Mouse (Mus musculus): Measurements from ENCODE around the gene Mapk14. TPM values are rescaled to one million over a fixed set of nuclear protein-coding genes. Genes with fewer than 3 reads are reported as not detected.

Gene Mapk14
- total and polyA plus RNA-seq, 2 experiments from 2014 or later = 19.0 to 40.5 TPM

DNA sequence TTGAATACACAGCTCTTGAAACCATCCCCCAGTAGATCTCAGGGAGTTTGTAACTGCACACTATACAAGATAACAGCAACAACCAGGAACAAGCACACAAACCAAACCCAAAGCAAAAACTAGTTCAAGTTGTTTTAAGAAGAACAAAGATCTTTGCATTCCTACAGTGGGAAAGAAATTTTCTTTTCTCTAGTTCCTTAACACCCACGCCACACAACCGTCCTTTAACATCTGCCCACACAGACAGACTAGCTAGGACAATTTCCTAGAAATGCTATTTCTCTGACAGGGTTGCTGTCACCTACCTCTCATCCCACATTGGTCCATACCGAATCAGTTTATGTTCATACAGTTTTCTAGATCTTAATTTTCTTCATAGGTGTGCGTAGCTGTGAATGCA is 105.9 kb downstream of the Mapk14 start:
- 93% methylated on average over 4 of the region's 4 CpGs for WGBS
- Histone ChIP-seq H3K36me3 (ENCODE audit: insufficient read depth, low read length) (no peaks in the 10 kb centered on the region), H3K4me2 (ENCODE audit: low read depth, low read length, poor library complexity, severe bottlenecking) (no peak overlapping the region), H3K27ac (ENCODE audit: low read depth, low read length) (no peak overlapping the region), H3K9ac (replicated peaks; ENCODE audit: low read length, poor library complexity, severe bottlenecking) (no peak overlapping the region), H3K27me3 (ENCODE audit: insufficient read depth, low read length) (no peaks in the 10 kb centered on the region), H3K4me3 (ENCODE audit: low read depth, low read length) (no peak overlapping the region), H3K4me1 (ENCODE audit: insufficient read depth, low read length) (0 out of 2 replicates have a peak, but pooled peaks cover under 1% of the 10 kb centered on the region), H3K9me3 (ENCODE audit: low read length) (no peaks in the 10 kb centered on the region)
- no peak for ATAC-seq (ENCODE audit: low FRiP score)
- DNase-seq (ENCODE audit: low spot score) = no peak
- no peak for TF ChIP-seq CTCF (IDR thresholded peaks at IDR 0.05)

Other genes with a start within 250 kb of the Mapk14 start
- gene Fkbp5, start 173.8 kb upstream of the Mapk14 start, total RNA-seq (2014; rRNA removed) = 29.9 and 31.9 TPM in 2 replicates
- gene Fkbp5, start 173.8 kb upstream of the Mapk14 start, polyA plus RNA-seq (2015; fragmentation: Nextera tagmentation; extraction: Ambion mirVana) = 19.9 and 22.5 TPM in 2 replicates
- not detected in 2 replicates for gene Armc12, start 160.5 kb upstream of the Mapk14 start, total RNA-seq (2014; rRNA removed)
- not detected in 2 replicates for gene Armc12, start 160.5 kb upstream of the Mapk14 start, polyA plus RNA-seq (2015; fragmentation: Nextera tagmentation; extraction: Ambion mirVana)
- gene Clpsl2, start 141.9 kb upstream of the Mapk14 start, total RNA-seq (2014; rRNA removed) = not detected in 2 replicates
- not detected in 2 replicates for gene Clpsl2, start 141.9 kb upstream of the Mapk14 start, polyA plus RNA-seq (2015; fragmentation: Nextera tagmentation; extraction: Ambion mirVana)
- not detected in 2 replicates for gene Clps, start 130.6 kb upstream of the Mapk14 start, total RNA-seq (2014; rRNA removed)
- gene Clps, start 130.6 kb upstream of the Mapk14 start, polyA plus RNA-seq (2015; fragmentation: Nextera tagmentation; extraction: Ambion mirVana) = not detected in 2 replicates
- 22.8 and 28.6 TPM in 2 replicates for gene Lhfpl5, start 115.7 kb upstream of the Mapk14 start, total RNA-seq (2014; rRNA removed)
- gene Lhfpl5, start 115.7 kb upstream of the Mapk14 start, polyA plus RNA-seq (2015; fragmentation: Nextera tagmentation; extraction: Ambion mirVana) = 21.0 and 25.5 TPM in 2 replicates
- 58.1 and 67.5 TPM in 2 replicates for gene Srpk1, start 68.6 kb upstream of the Mapk14 start, total RNA-seq (2014; rRNA removed)
- 73.3 and 80.7 TPM in 2 replicates for gene Srpk1, start 68.6 kb upstream of the Mapk14 start, polyA plus RNA-seq (2015; fragmentation: Nextera tagmentation; extraction: Ambion mirVana)
- gene Slc26a8, start 1.1 kb upstream of the Mapk14 start, total RNA-seq (2014; rRNA removed) = 1.1 and 4.4 TPM in 2 replicates
- gene Slc26a8, start 1.1 kb upstream of the Mapk14 start, polyA plus RNA-seq (2015; fragmentation: Nextera tagmentation; extraction: Ambion mirVana) = 1.7 and 1.8 TPM in 2 replicates
- gene AC170998.1, start 34.8 kb downstream of the Mapk14 start, total RNA-seq (2014; rRNA removed) = 2.7 and 4.2 TPM in 2 replicates
- 1.8 and 3.2 TPM in 2 replicates for gene AC170998.1, start 34.8 kb downstream of the Mapk14 start, polyA plus RNA-seq (2015; fragmentation: Nextera tagmentation; extraction: Ambion mirVana)
- gene Mapk13, start 78.0 kb downstream of the Mapk14 start, total RNA-seq (2014; rRNA removed) = 0.66 and 1.5 TPM in 2 replicates
- 1.0 and 1.1 TPM in 2 replicates for gene Mapk13, start 78.0 kb downstream of the Mapk14 start, polyA plus RNA-seq (2015; fragmentation: Nextera tagmentation; extraction: Ambion mirVana)
- gene Brpf3, start 109.8 kb downstream of the Mapk14 start, total RNA-seq (2014; rRNA removed) = 14.9 and 21.5 TPM in 2 replicates
- 3.5 and 4.9 TPM in 2 replicates for gene Brpf3, start 109.8 kb downstream of the Mapk14 start, polyA plus RNA-seq (2015; fragmentation: Nextera tagmentation; extraction: Ambion mirVana)
- 0.05 and 0.14 TPM in 2 replicates for gene Pnpla1, start 167.1 kb downstream of the Mapk14 start, total RNA-seq (2014; rRNA removed)
- gene Pnpla1, start 167.1 kb downstream of the Mapk14 start, polyA plus RNA-seq (2015; fragmentation: Nextera tagmentation; extraction: Ambion mirVana) = 0.07 TPM in 1 of 2 replicates, not detected in the other
- gene 4930539E08Rik, start 224.0 kb downstream of the Mapk14 start, total RNA-seq (2014; rRNA removed) = 9.8 and 32.9 TPM in 2 replicates
- 4.3 and 4.5 TPM in 2 replicates for gene 4930539E08Rik, start 224.0 kb downstream of the Mapk14 start, polyA plus RNA-seq (2015; fragmentation: Nextera tagmentation; extraction: Ambion mirVana)

Measured in midbrain, postnatal 0 days (tissue).